Mouse (Mus musculus) neural tube, embryonic 10.5 days (tissue): ENCODE data around the gene Rfxap.
"Not testable (repeated sequence)": the region's sequence is repeated elsewhere in the genome, so short reads cannot be mapped to it uniquely, and the experiment has no call there.

ENCODE experiments used
- DNase-seq: peaks from one replicate; pipeline ENCODE4 v3.0.0-alpha.2; 2017; ENCODE audit warnings: low spot score; ENCODE audit errors: extremely low spot score

Rfxap gene

GRCm38 (mm10) chr3:54766811-54767210 lies 40.8 kb downstream of the Rfxap start:
- DNase-seq = no peak

DNA sequence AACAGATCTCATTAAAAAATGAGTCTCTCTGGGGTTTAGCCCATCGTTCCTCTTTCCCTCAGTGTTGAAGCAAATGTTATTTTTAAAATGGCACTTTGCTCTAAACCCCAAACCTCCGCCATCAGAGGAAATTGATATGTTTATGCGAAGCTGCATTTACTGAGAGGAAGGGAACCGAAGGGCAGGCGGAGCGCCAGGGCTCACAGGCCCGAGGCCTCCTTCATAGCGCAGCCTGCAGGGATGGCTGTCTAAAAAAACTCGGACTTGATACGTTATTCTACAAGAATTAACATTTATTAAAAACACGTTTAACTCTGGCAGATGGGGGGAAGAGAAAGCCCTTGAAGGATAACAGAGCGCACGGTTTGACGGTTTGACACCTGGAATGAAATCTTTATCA lies 41.6 kb downstream of the Rfxap start:
- DNase-seq = no peak

GRCm38 (mm10) chr3:54765521-54765920 lies 42.1 kb downstream of the Rfxap start:
- DNase-seq = not testable (repeated sequence)

DNA sequence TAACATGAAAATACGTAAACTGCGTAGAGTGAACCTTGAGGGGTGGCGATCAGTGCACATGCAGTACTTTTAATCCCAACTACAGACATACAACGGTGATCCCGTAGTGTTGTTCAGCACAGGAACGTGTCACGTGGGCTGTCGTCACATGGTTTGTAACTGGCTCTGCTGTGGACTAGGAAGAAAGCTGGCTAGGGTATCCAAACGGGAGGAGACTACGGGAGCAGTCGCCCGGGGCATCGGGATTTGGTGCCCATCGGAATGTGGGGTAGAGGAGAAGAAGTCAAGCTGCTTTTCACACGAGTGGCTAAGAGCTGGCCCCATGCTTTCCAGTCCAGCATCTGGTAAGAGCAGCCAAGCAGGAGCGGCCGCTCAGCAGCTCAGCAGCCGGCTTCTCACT lies 43.2 kb downstream of the Rfxap start:
- DNase-seq = no peak

GRCm38 (mm10) chr3:54761258-54761657 lies 46.3 kb downstream of the Rfxap start:
- no peak for DNase-seq

DNA sequence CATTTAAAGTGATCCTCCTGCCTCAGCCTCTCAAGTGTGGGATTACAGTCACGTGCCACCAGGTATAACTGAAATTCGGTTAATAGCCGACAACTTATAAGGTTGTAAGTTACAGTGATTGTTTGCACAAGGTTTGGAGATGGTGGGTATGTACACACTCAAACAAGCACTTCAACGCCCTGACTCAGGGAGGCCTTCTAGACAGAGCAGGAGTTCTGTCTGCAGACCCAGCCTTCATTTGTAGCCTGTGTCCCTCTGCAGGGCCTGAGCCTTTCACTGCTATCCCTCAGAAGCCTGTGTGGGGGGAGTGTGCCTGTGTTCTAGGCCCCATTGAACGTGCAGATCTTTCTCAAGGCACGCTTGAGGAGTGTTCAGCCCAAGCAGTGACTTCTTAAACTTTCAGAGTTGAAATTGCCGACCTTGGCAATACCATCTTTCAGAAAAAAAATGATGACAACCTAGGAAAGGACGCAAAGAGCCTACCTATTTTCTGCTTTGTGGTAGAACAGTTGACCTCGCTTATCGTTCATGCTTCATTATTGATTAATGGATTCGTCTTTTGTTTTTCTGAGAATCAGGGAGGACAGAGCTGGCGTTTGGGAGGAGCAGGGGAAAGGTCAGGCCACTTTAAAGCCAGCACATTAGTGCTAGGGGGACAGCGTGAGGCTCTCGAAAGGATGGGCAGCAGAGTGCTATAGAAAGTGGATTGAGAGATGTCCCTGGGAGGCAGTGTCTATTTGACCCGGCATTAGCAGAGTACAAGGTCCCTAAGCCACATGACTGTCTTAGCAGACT lies 47.1 kb downstream of the Rfxap start:
- DNase-seq = no peak

DNA sequence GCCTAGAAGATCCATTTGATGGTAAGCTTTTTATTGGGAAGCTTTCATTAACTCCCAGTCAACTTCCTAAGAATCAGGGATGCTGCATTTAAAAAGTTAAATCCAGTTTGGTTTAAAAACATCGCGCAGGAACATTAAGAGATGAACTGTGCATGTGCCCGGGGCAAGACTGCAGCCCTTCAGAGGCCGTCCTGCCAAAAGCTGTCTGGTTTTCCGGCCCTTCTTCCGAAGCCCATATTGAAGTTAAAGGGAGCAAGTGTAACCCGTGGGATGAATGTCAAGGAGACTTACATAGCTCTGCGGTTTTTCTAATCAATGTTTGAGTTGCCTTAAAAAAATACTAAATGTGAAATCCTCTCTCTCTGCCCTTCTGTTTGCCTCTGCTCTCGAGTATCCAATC lies 48.4 kb downstream of the Rfxap start:
- DNase-seq = no peak

DNA sequence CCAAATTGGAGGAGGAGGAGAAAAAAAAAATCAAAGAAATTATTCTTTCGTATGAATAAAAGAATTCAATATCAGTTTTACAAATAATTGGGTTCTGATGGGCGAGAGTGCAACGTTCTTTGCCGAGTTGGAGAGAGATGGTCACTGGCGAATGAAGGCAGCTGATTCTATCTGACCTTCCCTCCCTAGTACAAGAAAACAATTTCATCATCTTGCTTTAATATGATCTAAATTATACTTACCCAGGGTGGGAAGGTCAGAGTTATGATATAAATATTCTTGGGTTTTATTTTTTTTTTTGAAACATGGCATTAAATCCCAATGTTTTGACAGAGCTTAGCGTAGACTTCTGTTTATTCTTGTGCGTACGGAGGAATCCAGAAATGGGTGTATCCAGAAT lies 50.1 kb downstream of the Rfxap start:
- no peak for DNase-seq

DNA sequence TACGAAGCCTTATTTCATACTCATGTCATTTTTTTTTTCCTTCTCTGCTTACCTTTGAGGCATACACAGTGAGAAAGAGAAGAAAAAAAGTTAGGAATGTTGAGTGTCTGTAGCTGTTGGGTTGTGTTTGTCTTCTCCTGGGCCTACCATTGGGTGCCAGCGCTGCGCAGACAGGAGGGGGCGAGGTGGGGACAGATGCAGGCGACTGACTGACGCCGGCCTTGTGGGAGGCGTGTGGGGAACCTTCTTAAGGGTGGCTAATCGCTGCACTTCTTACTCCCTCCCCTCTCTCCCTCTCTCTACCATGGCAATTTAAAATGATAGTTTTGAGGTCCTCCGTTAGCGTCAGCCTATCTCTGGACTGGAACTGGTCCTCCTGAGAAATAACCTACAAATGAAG lies 51.5 kb downstream of the Rfxap start:
- peak; percentile 29 for DNase-seq

- peak; percentile 52 for DNase-seq
Measured at GRCm38 (mm10) chr3:54755145-54756041, 52.2 kb downstream of the Rfxap start, which contains the start of gene Smad9. TSS of gene Smad9 (plus strand) at chr3:54755582.

GRCm38 (mm10) chr3:54753411-54753810 lies 54.2 kb downstream of the Rfxap start:
- DNase-seq = no peak
